8 mouse cellular contexts compared by ENCODE assay signal in the genomic region with DNA sequence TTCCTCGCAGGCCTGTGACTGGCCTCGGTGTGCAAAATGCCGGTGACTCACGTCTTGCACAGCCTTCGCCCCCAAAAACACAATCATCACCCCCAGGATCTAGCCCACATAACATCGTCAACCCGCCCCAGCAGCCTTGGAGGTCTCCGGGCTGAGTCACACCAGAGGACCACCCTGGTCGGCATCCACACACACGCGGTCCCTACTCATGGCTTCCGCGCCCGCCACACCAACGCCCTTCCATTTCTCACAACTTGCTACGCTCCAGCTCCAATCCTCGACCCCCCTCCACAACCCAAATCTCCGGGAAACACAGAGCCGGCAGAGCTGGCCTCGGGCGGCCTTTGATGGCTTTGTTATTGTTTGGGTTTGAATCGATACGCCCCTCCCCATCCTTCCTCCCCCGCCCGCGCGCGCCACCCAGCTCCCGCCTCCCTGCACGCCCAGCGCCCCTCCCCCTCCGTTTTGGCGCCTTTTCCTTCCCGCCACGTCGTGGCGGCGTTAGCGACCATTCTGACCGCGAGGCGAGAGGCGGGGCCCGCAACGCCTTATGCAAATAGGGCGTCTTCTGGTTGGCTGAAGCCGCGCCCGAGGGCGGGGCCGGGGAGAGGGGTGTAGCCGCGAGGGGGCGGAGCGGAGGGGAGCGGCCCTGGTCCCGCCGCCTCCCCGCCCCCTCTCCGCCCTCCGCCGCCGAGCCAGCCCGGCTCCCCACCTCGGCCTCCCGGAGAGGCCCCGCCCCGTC. TPM values are rescaled to one million over a fixed set of nuclear protein-coding genes. Genes with fewer than 3 reads are reported as not detected.
DNase-seq lines count a peak whose midpoint lies in the region; ATAC-seq and TF ChIP-seq lines count a peak whose summit lies in the region.

No protein-coding gene starts in this region.

- TF ChIP-seq CTCF in hindbrain, postnatal 0 days (IDR thresholded peaks at IDR 0.05; ENCODE audit: low read depth): peak; percentile 30
- TF ChIP-seq CTCF in left cerebral cortex, adult 2 months (IDR thresholded peaks at IDR 0.05): no peak; the same call in 1 of the 2 replicates

- peak overlapping the region; percentile 91 for H3K27ac ChIP-seq in hindbrain, postnatal 0 days
- H3K27ac ChIP-seq in left cerebral cortex, adult 2 months: peak overlapping the region; percentile 61

- intact Hi-C loops in left cerebral cortex, adult 2 months (cut with DNase I): loop anchor here (2.0 to 5.0 kb wide), 2 partner anchors 108 to 221 kb away; a partner anchor contains a TSS

- peak overlapping the region; percentile 87 for H3K9ac ChIP-seq in hindbrain, postnatal 0 days (replicated peaks; ENCODE audit: low read length)

- peaks cover 11% of the 10 kb centered on the region; the same call in 1 of the 2 replicates for H3K36me3 ChIP-seq in hindbrain, postnatal 0 days (ENCODE audit: insufficient read depth, low read length)

- WGBS in hindbrain, postnatal 0 days: under 1% methylated on average over 56 of the region's 68 CpGs

- DNase-seq in WW6 (ENCODE audit: low read depth, low spot score): peak; percentile 99
- peak; percentile 97 to 99 for DNase-seq in cerebellum, postnatal 4 days (ENCODE audit: low spot score in 2 of 2)
- peak; percentile 97 for DNase-seq in gastrocnemius, adult 18-20 months (ENCODE audit: low spot score)
- peak; percentile 100 for DNase-seq in hindbrain, postnatal 0 days (ENCODE audit: low spot score)
- peak; percentile 94 to 96 for DNase-seq in left cerebral cortex, adult 2 months (ENCODE audit: extremely low spot score in 1 of 2, low spot score in 2 of 2)
- DNase-seq in right cerebral cortex, adult 2 months (ENCODE audit: low spot score in 2 of 2): peak; percentile 91 to 93
- peak; percentile 99 for DNase-seq in urinary bladder, postnatal 14 days (ENCODE audit: low spot score)

- peak; percentile 96 for ATAC-seq in hindbrain, postnatal 0 days
- ATAC-seq in megakaryocyte, adult 5-6 weeks (ENCODE audit: poor library complexity, severe bottlenecking): peak; percentile 73

- peaks cover 3% of the 10 kb centered on the region; the same call in 1 of the 2 replicates for H3K4me1 ChIP-seq in hindbrain, postnatal 0 days (ENCODE audit: insufficient read depth, low read length)

- H3K4me3 ChIP-seq in hindbrain, postnatal 0 days (ENCODE audit: low read length): peak overlapping the region; percentile 87
- peak overlapping the region; percentile 57 for H3K4me3 ChIP-seq in left cerebral cortex, adult 2 months

- H3K27me3 ChIP-seq in hindbrain, postnatal 0 days (ENCODE audit: insufficient read depth, low read length): no peaks in the 10 kb centered on the region

- H3K9me3 ChIP-seq in hindbrain, postnatal 0 days (ENCODE audit: low read length): no peaks in the 10 kb centered on the region

- H3K4me2 ChIP-seq in hindbrain, postnatal 0 days (ENCODE audit: low read depth, low read length): peak overlapping the region; percentile 84

RNA-seq across cellular contexts. Expression of a gene that starts 0.4 kb away (rescaled TPM):
- total RNA-seq in gastrocnemius, adult 18-20 months (2021): 10 to 100 TPM; 18.8 to 25.4 TPM
- 15.4 and 18.9 TPM in 2 replicates for total RNA-seq in hindbrain, postnatal 0 days (2014; rRNA removed)
- polyA plus RNA-seq in hindbrain, postnatal 0 days (2015; fragmentation: Nextera tagmentation; extraction: Ambion mirVana): 14.6 and 16.8 TPM in 2 replicates
- 10 to 100 TPM in 1 of 2 experiments, 1 to 10 TPM in 1; 9.2 to 13.6 TPM for total RNA-seq in left cerebral cortex, adult 2 months (2021)
- 65.2 and 66.9 TPM in 2 replicates for total RNA-seq in megakaryocyte, adult 5-6 weeks (2015)
- 155 and 168 TPM in 2 replicates for total RNA-seq in megakaryocyte, adult 5-6 weeks (2017)

RNA-seq across cellular contexts. Expression of a gene that starts 59.3 kb away (rescaled TPM):
- not detected for total RNA-seq in gastrocnemius, adult 18-20 months (2021)
- total RNA-seq in hindbrain, postnatal 0 days (2014; rRNA removed): not detected in 2 replicates
- polyA plus RNA-seq in hindbrain, postnatal 0 days (2015; fragmentation: Nextera tagmentation; extraction: Ambion mirVana): not detected in 2 replicates
- not detected for total RNA-seq in left cerebral cortex, adult 2 months (2021)
- not detected in 2 replicates for total RNA-seq in megakaryocyte, adult 5-6 weeks (2015)
- not detected in 2 replicates for total RNA-seq in megakaryocyte, adult 5-6 weeks (2017)

RNA-seq across cellular contexts. Expression of a gene that starts 59.4 kb away (rescaled TPM):
- 10 to 100 TPM in 1 of 2 experiments, 1 to 10 TPM in 1; 9.2 to 10.7 TPM for total RNA-seq in gastrocnemius, adult 18-20 months (2021)
- 39.4 and 40.4 TPM in 2 replicates for total RNA-seq in hindbrain, postnatal 0 days (2014; rRNA removed)
- 21.3 and 26.4 TPM in 2 replicates for polyA plus RNA-seq in hindbrain, postnatal 0 days (2015; fragmentation: Nextera tagmentation; extraction: Ambion mirVana)
- 10 to 100 TPM; 39.7 to 40.8 TPM for total RNA-seq in left cerebral cortex, adult 2 months (2021)
- total RNA-seq in megakaryocyte, adult 5-6 weeks (2015): 11.3 and 11.5 TPM in 2 replicates
- 4.9 and 6.8 TPM in 2 replicates for total RNA-seq in megakaryocyte, adult 5-6 weeks (2017)

Comparison
In these comparisons a context has a peak if more than half of its experiments do, and no peak if none do; other contexts are left out.
1. Peak in every context shown above with its lines: DNase-seq, ATAC-seq, H3K4me3 ChIP-seq and H3K27ac ChIP-seq.